Mouse (Mus musculus) limb, embryonic 14.5 days (tissue): ENCODE data around the gene Sox5. TPM values are rescaled to one million over a fixed set of nuclear protein-coding genes. Genes with fewer than 3 reads are reported as not detected.

Experiments
- ATAC-seq: fragments of 200-750 bp; cut with Nextera tagmentation; 2 replicates; pipeline ENCODE4 v1.8.0; 2017; ENCODE audit warnings: low read depth, moderate number of reproducible peaks, moderate TSS enrichment; ENCODE audit not compliant: low FRiP score
- DNase-seq: peaks from one replicate; pipeline ENCODE4 v3.0.0-alpha.2; 2015; ENCODE audit warnings: low spot score
- H3K27ac ChIP-seq: fragments of 300-500 bp; sonication (generic); replicated peaks from 2 replicates; pipeline ENCODE4 v1.5.1; 2014; ENCODE audit warnings: low read depth, mild to moderate bottlenecking, low read length, moderate library complexity, mixed read lengths
- H3K27me3 ChIP-seq: fragments of 300-500 bp; sonication (generic); 2 replicates; pipeline ENCODE4 v1.6.1; 2014; ENCODE audit warnings: low read length, mixed read lengths; ENCODE audit not compliant: control insufficient read depth, insufficient read depth
- H3K36me3 ChIP-seq: fragments of 300-500 bp; sonication (generic); 2 replicates; pipeline ENCODE4 v1.6.1; 2014; ENCODE audit warnings: mild to moderate bottlenecking, low read length, moderate library complexity, mixed read lengths; ENCODE audit not compliant: control insufficient read depth, insufficient read depth
- H3K4me1 ChIP-seq: fragments of 300-500 bp; sonication (generic); 2 replicates; pipeline ENCODE4 v1.6.1; 2014; ENCODE audit warnings: antibody characterized with exemption, low read length, mixed read lengths; ENCODE audit not compliant: control insufficient read depth, insufficient read depth
- H3K4me2 ChIP-seq: fragments of 300-500 bp; sonication (generic); replicated peaks from 2 replicates; pipeline ENCODE4 v1.6.1; 2014; ENCODE audit warnings: low read depth, mild to moderate bottlenecking, low read length, moderate library complexity; ENCODE audit not compliant: severe bottlenecking
- H3K4me3 ChIP-seq: fragments of 300-500 bp; sonication (generic); replicated peaks from 2 replicates; pipeline ENCODE4 v1.5.1; 2014; ENCODE audit warnings: low read length
- H3K9ac ChIP-seq: fragments of 300-500 bp; sonication (generic); 2 replicates; pipeline ENCODE4 v1.6.1; 2014; ENCODE audit warnings: mild to moderate bottlenecking, low read depth, low read length, moderate library complexity; ENCODE audit not compliant: severe bottlenecking
- H3K9me3 ChIP-seq: fragments of 300-500 bp; sonication (generic); 2 replicates; pipeline ENCODE4 v1.6.1; 2016; ENCODE audit warnings: low read length; ENCODE audit not compliant: control insufficient read depth
- POLR2A ChIP-seq: fragments of 200-500 bp; IDR thresholded peaks from 2 replicates; pipeline ENCODE4 v1.8.0; 2012; ENCODE audit warnings: inconsistent platforms, mild to moderate bottlenecking, moderate library complexity, borderline replicate concordance; ENCODE audit not compliant: insufficient read depth, insufficient read length; ENCODE audit errors: extremely low read depth
- WGBS: fragments of 180-500 bp; shearing (Covaris S2); extraction: QIAGEN DNeasy Blood & Tissue Kit; methylation state at CpG from one replicate; pipeline ENCODE4 v1.1.7; 2014; 5-methylcytosine and 5-hydroxymethylcytosine counted together
- polyA plus RNA-seq, 2 experiments: library from polyadenylated mRNA; depleted of rRNA in 1 of 2; stranded (reverse) in 1 of 2; unstranded in 1 of 2; fragments of >200 nt; fragmentation: Nextera tagmentation in 1 of 2; extraction: Ambion mirVana in 1 of 2; gene quantifications; 2 replicates each; pipeline versions ENCODE4 v1.2.1 to v1.2.3; 2012 to 2014

Gene Sox5
- polyA plus RNA-seq, 2 experiments, result 20.6 to 32.8 TPM

- ATAC-seq (no peak), DNase-seq (no peak)
- no peak overlapping the region for H3K27ac ChIP-seq
- WGBS, result 32% methylated on average over 7 of the region's 7 CpGs
- H3K27me3 ChIP-seq, result peaks cover 8% of the 10 kb centered on the region; the same call in 1 of the 2 replicates
- no peak overlapping the region for H3K4me2 ChIP-seq
- H3K9ac ChIP-seq, result no peak overlapping the region
- H3K4me3 ChIP-seq, result no peak overlapping the region
- no peaks in the 10 kb centered on the region for H3K36me3 ChIP-seq
- H3K9me3 ChIP-seq, result no peaks in the 10 kb centered on the region
- no peak for TF ChIP-seq POLR2A
- H3K4me1 ChIP-seq, result peaks cover 26% of the 10 kb centered on the region
Observed at GRCm38 (mm10) chr6:143860036-143860435, 921.7 kb downstream of the Sox5 start.

GRCm38 (mm10) chr6:143859535-143859934, 922.2 kb downstream of the Sox5 start:
- ATAC-seq (peak; percentile 39), DNase-seq (peak; percentile 56)
- Histone ChIP-seq H3K36me3 (no peaks in the 10 kb centered on the region), H3K27me3 (peaks cover 8% of the 10 kb centered on the region; the same call in 1 of the 2 replicates), H3K27ac (no peak overlapping the region), H3K9ac (no peak overlapping the region), H3K4me2 (no peak overlapping the region), H3K4me3 (no peak overlapping the region), H3K9me3 (no peaks in the 10 kb centered on the region), H3K4me1 (peaks cover 26% of the 10 kb centered on the region)
- WGBS, result 32% methylated on average over 15 of the region's 15 CpGs
- TF ChIP-seq POLR2A, result no peak

- H3K4me2 ChIP-seq, result no peak overlapping the region
- H3K9ac ChIP-seq, result no peak overlapping the region
- no peak overlapping the region for H3K27ac ChIP-seq
- no peaks in the 10 kb centered on the region for H3K36me3 ChIP-seq
- H3K4me1 ChIP-seq, result peaks cover 22% of the 10 kb centered on the region
- ATAC-seq, result no peak
- H3K4me3 ChIP-seq, result no peak overlapping the region
- 97% methylated on average over 2 of the region's 2 CpGs for WGBS
- TF ChIP-seq POLR2A, result no peak
- peaks cover 8% of the 10 kb centered on the region; the same call in 1 of the 2 replicates for H3K27me3 ChIP-seq
- no peak for DNase-seq
- no peaks in the 10 kb centered on the region for H3K9me3 ChIP-seq
Observed at GRCm38 (mm10) chr6:143858551-143858950, 923.2 kb downstream of the Sox5 start.

- Histone ChIP-seq H3K27ac (no peak overlapping the region), H3K9me3 (no peaks in the 10 kb centered on the region), H3K4me3 (no peak overlapping the region), H3K27me3 (peaks cover 8% of the 10 kb centered on the region; the same call in 1 of the 2 replicates), H3K36me3 (no peaks in the 10 kb centered on the region), H3K4me1 (peaks cover 14% of the 10 kb centered on the region), H3K9ac (no peak overlapping the region), H3K4me2 (no peak overlapping the region)
- 56% methylated on average over 7 of the region's 7 CpGs for WGBS
- DNase-seq (no peak), ATAC-seq (no peak)
- no peak for TF ChIP-seq POLR2A
Observed at GRCm38 (mm10) chr6:143857376-143857775, 924.4 kb downstream of the Sox5 start.

GRCm38 (mm10) chr6:143855421-143855820, 926.4 kb downstream of the Sox5 start:
- H3K27me3 ChIP-seq, result no peaks in the 10 kb centered on the region; the same call in 1 of the 2 replicates
- no peak for DNase-seq
- no peak overlapping the region for H3K4me2 ChIP-seq
- ATAC-seq, result no peak
- TF ChIP-seq POLR2A, result no peak
- no peaks in the 10 kb centered on the region for H3K9me3 ChIP-seq
- peaks cover 5% of the 10 kb centered on the region; the same call in 1 of the 2 replicates for H3K36me3 ChIP-seq
- no peak overlapping the region for H3K9ac ChIP-seq
- no peak overlapping the region for H3K27ac ChIP-seq
- peaks cover 8% of the 10 kb centered on the region; the same call in 1 of the 2 replicates for H3K4me1 ChIP-seq
- 48% methylated on average over 12 of the region's 12 CpGs for WGBS
- no peak overlapping the region for H3K4me3 ChIP-seq
